Mouse (Mus musculus): ENCODE measurements around the gene Nt5m. TPM values are rescaled to one million over a fixed set of nuclear protein-coding genes. Genes with fewer than 3 reads are reported as not detected.

Nt5m gene
- polyA plus RNA-seq (2017; shearing (Covaris generic)): 9.6 TPM

DNA sequence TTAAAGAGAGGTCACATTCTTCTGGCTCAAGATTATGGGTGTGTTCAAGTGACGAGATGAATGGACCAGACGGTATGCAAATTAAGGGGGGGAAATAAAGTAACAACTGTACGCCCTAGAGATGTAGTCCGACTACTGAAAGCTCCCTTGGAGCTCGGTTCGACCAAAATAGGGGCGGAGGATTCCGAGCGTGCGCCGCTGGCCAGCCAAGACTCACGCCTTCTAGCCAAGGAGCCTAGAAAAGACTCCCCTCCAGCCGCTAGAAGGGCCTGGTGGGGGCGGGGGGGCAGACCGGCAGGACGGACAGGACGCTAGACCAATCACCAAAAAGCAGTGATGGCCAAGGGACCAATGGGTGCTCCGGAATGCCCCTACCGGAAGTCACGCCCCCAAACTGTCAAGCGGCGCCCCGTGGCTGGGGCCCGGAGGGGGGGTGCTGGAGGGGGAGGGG is at the start of gene Nt5m:
Gene Nt5m (plus strand): TSS at position 440 of the 451 bp plus-strand sequence.

DNA sequence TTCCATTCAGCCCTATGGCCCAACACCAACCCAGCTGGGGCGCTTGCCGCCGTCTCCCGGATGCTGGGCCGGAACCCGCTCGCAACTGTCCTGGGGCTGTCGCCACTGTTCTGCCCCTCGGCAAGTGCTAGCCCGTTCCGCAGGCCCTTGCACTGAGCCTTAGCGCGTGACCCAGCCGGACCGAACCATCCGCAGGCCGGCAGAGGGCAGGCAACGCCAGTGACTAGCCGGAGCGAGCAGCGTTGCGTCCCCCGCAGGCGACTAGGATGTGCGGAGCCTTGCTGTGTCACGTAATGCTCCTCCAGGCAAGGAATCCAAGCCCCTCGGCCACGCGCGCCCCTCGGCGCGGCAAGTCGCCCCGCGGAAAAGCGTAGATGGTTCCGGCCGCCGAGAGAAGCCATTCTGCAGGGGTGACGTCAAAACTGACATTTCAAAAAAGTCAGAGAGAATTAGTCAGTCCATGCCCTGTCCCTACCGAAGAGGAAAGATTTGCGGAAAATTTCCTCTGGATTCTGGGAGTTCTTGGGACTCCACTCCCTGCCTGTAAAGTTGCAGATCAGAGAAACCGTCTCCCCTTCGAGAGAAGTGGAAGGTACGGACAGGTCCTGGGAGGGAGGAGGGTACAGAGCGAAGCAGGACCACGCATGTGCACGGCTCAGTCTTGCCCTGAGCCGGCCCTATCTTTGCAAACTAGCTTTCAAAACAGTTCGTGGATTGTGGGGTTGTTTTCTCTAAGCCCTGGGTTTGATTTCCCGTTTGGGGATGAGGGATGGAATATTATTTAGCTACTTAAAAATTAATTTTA is 29.4 kb upstream of the Nt5m start, which contains the start of gene Flcn:
Gene Flcn (minus strand): TSS at position 347 of the 805 bp plus-strand sequence.

DNA sequence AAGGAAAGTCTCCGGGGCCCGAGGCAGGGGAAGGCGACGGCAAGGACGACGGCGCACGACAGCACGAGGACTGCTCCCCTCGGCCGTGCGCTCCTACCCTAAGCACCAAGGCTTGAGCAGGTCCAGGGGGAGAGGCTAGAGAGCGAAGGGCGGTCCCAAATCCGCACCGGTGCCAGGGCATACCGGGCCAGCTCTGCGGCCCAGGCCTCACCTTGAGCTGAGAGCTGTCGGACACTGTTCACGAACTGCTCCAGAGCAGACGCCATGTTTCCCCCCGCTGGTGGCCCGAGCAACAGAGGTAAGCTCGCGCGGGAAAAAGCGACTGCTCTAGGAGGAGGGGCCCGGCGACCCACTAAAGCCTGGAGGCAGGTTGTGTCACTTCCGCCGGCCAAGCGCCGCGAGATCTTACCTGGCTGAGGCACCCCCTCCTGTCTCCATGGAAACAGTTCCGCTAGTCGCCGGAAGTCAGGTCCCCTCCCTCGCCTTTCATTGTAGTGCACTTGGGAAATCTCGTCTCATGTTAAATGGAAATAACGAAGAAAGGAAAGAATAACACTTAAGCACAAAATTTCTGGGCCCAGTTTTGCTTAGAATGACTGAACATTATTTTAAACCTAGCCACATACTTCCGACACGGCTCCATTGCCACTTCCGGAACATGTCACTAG is 346 bp downstream of the Nt5m start, which contains the start of gene Cops3:
Gene Cops3 (minus strand): TSS at position 380 of the 668 bp plus-strand sequence.

Other genes with a start within 250 kb of the Nt5m start
- gene Olfr223, start 246.2 kb upstream of the Nt5m start, polyA plus RNA-seq (2017; shearing (Covaris generic)): not detected
- gene Mprip, start 178.1 kb upstream of the Nt5m start, polyA plus RNA-seq (2017; shearing (Covaris generic)): 95.0 TPM
- not detected for gene Pld6, start 51.8 kb upstream of the Nt5m start, polyA plus RNA-seq (2017; shearing (Covaris generic))
- 60.2 TPM for gene Flcn, start 29.4 kb upstream of the Nt5m start, polyA plus RNA-seq (2017; shearing (Covaris generic))
- 81.7 TPM for gene Cops3, start 391 bp downstream of the Nt5m start, polyA plus RNA-seq (2017; shearing (Covaris generic))
- 5.0 TPM for gene Med9, start 108.8 kb downstream of the Nt5m start, polyA plus RNA-seq (2017; shearing (Covaris generic))
- 0.39 TPM for gene Rasd1, start 125.5 kb downstream of the Nt5m start, polyA plus RNA-seq (2017; shearing (Covaris generic))
- gene Pemt, start 207.0 kb downstream of the Nt5m start, polyA plus RNA-seq (2017; shearing (Covaris generic)): 2.7 TPM